Mouse (Mus musculus): ENCODE measurements around the gene Hk2. TPM values are rescaled to one million over a fixed set of nuclear protein-coding genes. Genes with fewer than 3 reads are reported as not detected.
A peak's percentile ranks its signal among the peaks of the same experiment; 100 is the strongest.

The Hk2 gene
- polyA plus RNA-seq, 1 experiment from 2014 or later: 11.8 TPM

DNA sequence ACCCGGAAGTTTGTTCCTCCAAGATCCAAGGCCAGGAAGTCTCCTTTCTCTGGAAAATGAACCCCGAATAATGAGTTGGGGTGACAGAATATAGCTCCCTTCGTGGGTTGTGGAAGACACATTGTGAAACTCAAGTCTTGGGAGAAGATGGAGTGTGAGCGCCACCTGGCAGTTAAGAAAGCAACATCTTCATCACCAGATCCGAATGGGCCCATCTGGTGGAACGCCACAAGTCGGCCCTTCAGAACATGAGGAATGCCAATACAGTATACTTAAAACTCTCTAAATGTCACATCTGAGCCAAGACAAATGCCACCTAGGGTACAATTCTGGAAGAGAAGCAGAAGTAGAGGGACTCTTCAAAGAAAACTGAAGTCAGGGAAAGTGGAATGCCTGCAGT is 38.9 kb downstream of the Hk2 start:
- no peak overlapping the region for H3K27ac ChIP-seq
- no peak overlapping the region for H3K4me3 ChIP-seq
- WGBS: 86% methylated on average over 7 of the region's 7 CpGs
- H3K9me3 ChIP-seq (replicated peaks): no peaks in the 10 kb centered on the region
- no peaks in the 10 kb centered on the region for H3K4me1 ChIP-seq
- H3K9ac ChIP-seq: no peak overlapping the region
- H3K27me3 ChIP-seq: no peaks in the 10 kb centered on the region
- no peak overlapping the region for H3K4me2 ChIP-seq (replicated peaks)
- no peak for ATAC-seq (ENCODE audit: low FRiP score)
- peaks cover 17% of the 10 kb centered on the region for H3K36me3 ChIP-seq

DNA sequence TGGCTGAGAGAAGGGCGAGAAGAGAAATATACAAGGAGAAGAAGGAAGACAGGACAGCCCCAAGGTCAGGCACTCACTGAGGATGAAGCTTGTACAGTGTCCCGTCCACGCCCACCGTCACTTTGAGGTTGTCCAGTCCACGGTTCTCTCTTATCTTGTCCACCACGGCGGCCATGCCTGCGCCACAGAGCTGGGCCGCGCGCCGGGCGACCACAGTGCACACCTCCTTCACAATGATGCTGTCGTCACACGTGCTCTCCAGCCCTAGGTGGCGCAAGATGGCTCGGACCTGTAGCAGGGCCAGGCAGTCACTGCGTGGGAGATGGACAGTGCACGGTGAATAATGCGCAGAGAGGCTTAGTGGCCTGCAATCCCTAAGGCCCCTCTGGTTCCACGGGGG is 45.6 kb downstream of the Hk2 start:
- Histone ChIP-seq H3K9ac (no peak overlapping the region), H3K4me2 (replicated peaks) (no peak overlapping the region), H3K4me3 (no peak overlapping the region), H3K27ac (no peak overlapping the region), H3K27me3 (no peaks in the 10 kb centered on the region), H3K4me1 (no peaks in the 10 kb centered on the region), H3K36me3 (peaks cover 28% of the 10 kb centered on the region; the same call in 1 of the 2 replicates), H3K9me3 (replicated peaks) (no peaks in the 10 kb centered on the region)
- 90% methylated on average over 21 of the region's 21 CpGs for WGBS
- ATAC-seq (ENCODE audit: low FRiP score): no peak

DNA sequence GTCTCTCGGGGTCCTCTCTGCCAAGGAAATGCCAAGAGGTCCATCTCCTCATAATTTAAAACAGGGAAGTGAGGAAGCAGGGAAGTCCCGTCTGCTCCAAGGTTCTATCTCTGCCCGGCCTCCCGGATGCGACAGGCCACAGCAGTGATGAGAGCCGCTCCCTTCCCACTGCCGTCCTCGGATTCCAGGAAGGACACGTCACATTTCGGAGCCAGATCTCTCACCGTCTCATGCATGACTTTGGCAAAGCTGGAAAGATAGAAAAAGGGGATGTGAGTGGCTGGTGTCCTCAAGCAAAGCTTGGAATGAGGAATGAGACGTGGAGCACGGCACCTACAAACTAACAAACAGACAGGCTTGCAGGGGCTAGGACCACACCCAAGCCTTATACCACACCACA is 47.0 kb downstream of the Hk2 start:
- peaks cover 8% of the 10 kb centered on the region for H3K4me1 ChIP-seq
- no peak for ATAC-seq (ENCODE audit: low FRiP score)
- H3K36me3 ChIP-seq: peaks cover 28% of the 10 kb centered on the region; the same call in 1 of the 2 replicates
- no peaks in the 10 kb centered on the region for H3K9me3 ChIP-seq (replicated peaks)
- H3K27ac ChIP-seq: no peak overlapping the region
- H3K4me3 ChIP-seq: no peak overlapping the region
- H3K27me3 ChIP-seq: no peaks in the 10 kb centered on the region
- no peak overlapping the region for H3K4me2 ChIP-seq (replicated peaks)
- 94% methylated on average over 13 of the region's 13 CpGs for WGBS
- no peak overlapping the region for H3K9ac ChIP-seq

DNA sequence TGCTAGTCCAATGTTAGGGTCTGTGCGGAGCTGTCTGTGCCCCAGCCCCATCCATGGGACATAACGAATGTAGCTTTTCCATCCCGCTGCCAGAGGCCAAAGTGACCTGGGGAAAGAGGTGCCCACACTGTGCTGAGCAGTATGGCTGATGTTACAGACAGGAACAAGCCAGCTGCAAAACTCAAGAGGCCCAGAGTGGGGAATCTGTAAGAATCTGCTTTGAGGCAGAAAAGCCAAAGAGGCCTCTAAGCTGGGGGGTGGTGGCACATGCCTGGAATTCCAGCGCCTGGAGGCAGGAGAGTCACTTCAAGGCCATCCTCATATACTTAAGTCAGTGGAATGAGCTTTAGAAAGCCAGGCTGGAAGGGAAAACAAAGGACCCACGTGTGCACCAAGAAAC is 50.9 kb downstream of the Hk2 start:
- Histone ChIP-seq H3K4me2 (replicated peaks) (no peak overlapping the region), H3K9ac (no peak overlapping the region), H3K9me3 (replicated peaks) (no peaks in the 10 kb centered on the region), H3K4me1 (peaks cover 8% of the 10 kb centered on the region), H3K36me3 (0 out of 2 replicates have a peak, but pooled peaks cover 13% of the 10 kb centered on the region), H3K4me3 (no peak overlapping the region), H3K27me3 (no peaks in the 10 kb centered on the region), H3K27ac (no peak overlapping the region)
- no peak for ATAC-seq (ENCODE audit: low FRiP score)
- WGBS: 46% methylated on average over 5 of the region's 5 CpGs

DNA sequence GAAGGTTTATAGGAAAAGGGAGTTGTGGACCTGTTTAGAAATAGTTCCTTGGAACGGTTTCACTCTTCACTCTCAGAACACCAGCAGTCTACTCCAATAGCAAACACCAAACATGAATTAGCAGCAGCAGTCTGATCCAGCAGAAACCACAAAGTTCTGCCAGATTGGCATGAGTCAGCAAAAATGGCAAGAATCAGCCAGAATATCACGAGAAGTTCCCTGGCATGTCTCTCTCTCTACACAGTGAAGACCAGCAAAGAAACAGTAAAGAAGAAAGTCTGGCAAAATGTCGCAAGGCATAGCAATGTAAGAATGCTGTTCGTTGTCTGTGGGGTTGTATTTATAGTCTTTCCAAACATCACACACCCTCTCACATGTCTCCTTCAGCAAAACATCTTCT is 58.1 kb downstream of the Hk2 start:
- 89% methylated on average over 4 of the region's 4 CpGs for WGBS
- H3K36me3 ChIP-seq: no peaks in the 10 kb centered on the region
- H3K9me3 ChIP-seq (replicated peaks): no peaks in the 10 kb centered on the region
- H3K9ac ChIP-seq: no peak overlapping the region
- H3K27me3 ChIP-seq: no peaks in the 10 kb centered on the region
- no peak overlapping the region for H3K27ac ChIP-seq
- H3K4me3 ChIP-seq: no peak overlapping the region
- H3K4me2 ChIP-seq (replicated peaks): no peak overlapping the region
- no peak for ATAC-seq (ENCODE audit: low FRiP score)
- no peaks in the 10 kb centered on the region for H3K4me1 ChIP-seq

DNA sequence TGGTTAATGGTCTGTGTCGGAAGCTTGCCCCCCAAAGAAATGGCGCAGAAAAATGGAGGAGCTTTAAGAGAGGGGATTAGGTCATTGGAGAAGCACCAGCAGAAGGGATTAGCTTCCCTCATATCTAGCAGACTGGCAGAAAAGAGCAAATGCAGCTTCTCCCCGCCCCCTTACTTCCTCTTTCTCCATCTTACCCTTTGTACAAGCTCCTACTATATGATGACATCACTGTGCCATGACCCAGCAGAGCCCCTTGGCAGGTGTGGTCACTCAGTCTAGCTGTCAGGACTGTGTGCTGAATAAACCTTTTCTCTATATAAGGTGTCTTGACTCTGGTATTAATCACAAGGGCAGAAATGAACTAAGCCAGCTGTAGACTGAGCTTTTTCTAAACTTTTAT is 58.6 kb downstream of the Hk2 start:
- Histone ChIP-seq H3K36me3 (no peaks in the 10 kb centered on the region), H3K4me3 (no peak overlapping the region), H3K4me1 (no peaks in the 10 kb centered on the region), H3K9me3 (replicated peaks) (no peaks in the 10 kb centered on the region), H3K9ac (no peak overlapping the region), H3K27me3 (no peaks in the 10 kb centered on the region), H3K4me2 (replicated peaks) (no peak overlapping the region), H3K27ac (no peak overlapping the region)
- no peak for ATAC-seq (ENCODE audit: low FRiP score)
- WGBS: 90% methylated on average over 3 of the region's 3 CpGs

DNA sequence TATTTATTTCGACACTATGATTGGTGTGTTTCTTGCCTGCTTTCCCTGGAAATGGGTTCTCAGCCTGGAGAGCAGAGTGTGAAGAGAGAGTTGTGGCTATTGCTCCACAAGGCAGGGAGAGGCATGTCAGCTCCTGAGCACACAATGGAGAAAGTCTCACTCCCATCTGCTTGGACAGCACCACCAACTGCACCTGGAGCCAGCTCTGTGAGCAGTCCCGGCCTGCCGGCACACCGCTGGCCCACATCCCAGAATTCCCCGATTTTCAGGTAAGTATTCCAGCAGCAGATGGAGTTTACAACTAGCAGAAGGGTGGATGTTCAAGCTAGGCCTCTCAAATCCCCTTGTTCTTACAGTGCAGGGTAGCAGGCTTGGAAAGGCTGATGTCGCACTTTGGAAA is 59.0 kb downstream of the Hk2 start:
- no peaks in the 10 kb centered on the region for H3K4me1 ChIP-seq
- H3K9ac ChIP-seq: no peak overlapping the region
- no peak overlapping the region for H3K4me2 ChIP-seq (replicated peaks)
- no peak for ATAC-seq (ENCODE audit: low FRiP score)
- no peak overlapping the region for H3K27ac ChIP-seq
- H3K4me3 ChIP-seq: no peak overlapping the region
- WGBS: 90% methylated on average over 6 of the region's 6 CpGs
- H3K9me3 ChIP-seq (replicated peaks): no peaks in the 10 kb centered on the region
- no peaks in the 10 kb centered on the region for H3K36me3 ChIP-seq
- no peaks in the 10 kb centered on the region for H3K27me3 ChIP-seq

DNA sequence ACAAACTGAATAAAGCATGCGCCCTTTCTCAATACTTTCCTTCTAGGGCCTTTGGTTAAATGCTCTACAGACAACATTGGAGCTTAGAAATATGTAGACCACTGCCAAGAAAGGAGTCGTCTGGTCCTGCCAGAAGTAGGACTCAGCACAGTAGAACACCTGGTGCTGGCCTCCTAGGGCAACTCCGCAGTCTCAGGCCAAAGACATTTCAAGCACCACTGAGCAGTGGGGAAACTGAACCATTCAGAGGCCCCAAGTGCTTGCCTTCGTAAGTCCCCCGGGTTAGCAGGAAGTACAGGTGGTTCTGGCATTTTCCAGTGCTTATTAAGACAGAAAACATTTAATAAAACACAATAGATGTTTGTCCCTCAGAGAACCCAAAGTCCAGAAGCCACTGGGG is 59.4 kb downstream of the Hk2 start:
- no peak overlapping the region for H3K27ac ChIP-seq
- H3K27me3 ChIP-seq: no peaks in the 10 kb centered on the region
- no peaks in the 10 kb centered on the region for H3K9me3 ChIP-seq (replicated peaks)
- H3K9ac ChIP-seq: no peak overlapping the region
- no peak overlapping the region for H3K4me2 ChIP-seq (replicated peaks)
- WGBS: 87% methylated on average over 5 of the region's 5 CpGs
- no peaks in the 10 kb centered on the region for H3K36me3 ChIP-seq
- ATAC-seq (ENCODE audit: low FRiP score): no peak
- no peaks in the 10 kb centered on the region for H3K4me1 ChIP-seq
- H3K4me3 ChIP-seq: no peak overlapping the region

DNA sequence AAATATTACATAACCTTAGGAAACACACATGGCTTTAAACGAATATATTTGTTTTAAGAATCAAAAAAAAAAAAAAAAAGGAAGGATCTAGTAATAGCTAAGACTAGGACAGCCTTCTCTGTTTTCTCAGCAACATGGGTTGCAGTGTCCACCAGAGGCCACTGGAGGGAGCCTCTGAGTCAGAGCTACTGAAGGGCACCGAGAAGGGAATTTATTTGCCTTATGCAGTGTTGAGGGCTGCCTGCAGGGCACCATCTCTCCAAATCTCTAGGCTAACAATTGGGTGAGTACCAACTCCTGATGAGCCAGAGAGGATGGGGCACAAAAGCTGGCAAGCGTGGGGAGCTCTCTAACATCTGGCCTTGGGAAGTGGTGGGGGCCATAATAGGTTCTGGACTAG is 60.0 kb downstream of the Hk2 start:
- Histone ChIP-seq H3K27ac (no peak overlapping the region), H3K4me2 (replicated peaks) (no peak overlapping the region), H3K27me3 (no peaks in the 10 kb centered on the region), H3K4me3 (no peak overlapping the region), H3K9ac (no peak overlapping the region), H3K4me1 (no peaks in the 10 kb centered on the region), H3K9me3 (replicated peaks) (no peaks in the 10 kb centered on the region), H3K36me3 (no peaks in the 10 kb centered on the region)
- ATAC-seq (ENCODE audit: low FRiP score): 0 out of 2 replicates have a peak, but pooled peaks have one; percentile 58
- WGBS: 16% methylated on average over 3 of the region's 3 CpGs

DNA sequence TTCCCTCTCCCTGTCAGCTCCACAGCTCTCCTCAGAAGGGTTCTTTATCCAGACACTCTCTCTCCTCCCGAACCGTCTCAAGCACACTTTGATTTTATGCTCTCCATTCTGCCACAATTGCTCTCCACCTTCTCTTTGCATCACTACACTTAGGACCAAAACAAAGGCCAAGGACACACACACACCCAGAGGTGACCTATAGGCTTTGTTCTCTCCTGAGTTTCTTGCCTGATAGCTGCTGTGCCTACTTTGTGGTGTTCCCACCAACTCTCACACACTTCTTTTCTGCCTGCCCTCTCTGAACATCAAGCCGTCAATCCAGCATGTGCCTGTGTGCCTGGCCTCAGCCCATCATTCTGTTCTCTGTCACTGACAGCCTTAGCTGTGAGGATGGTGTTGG is 66.5 kb downstream of the Hk2 start:
- H3K27ac ChIP-seq: no peak overlapping the region
- no peak overlapping the region for H3K9ac ChIP-seq
- H3K4me2 ChIP-seq (replicated peaks): no peak overlapping the region
- 80% methylated on average over 3 of the region's 3 CpGs for WGBS
- H3K36me3 ChIP-seq: no peaks in the 10 kb centered on the region
- no peak overlapping the region for H3K4me3 ChIP-seq
- H3K9me3 ChIP-seq (replicated peaks): no peaks in the 10 kb centered on the region
- no peaks in the 10 kb centered on the region for H3K27me3 ChIP-seq
- no peaks in the 10 kb centered on the region for H3K4me1 ChIP-seq
- ATAC-seq (ENCODE audit: low FRiP score): no peak

DNA sequence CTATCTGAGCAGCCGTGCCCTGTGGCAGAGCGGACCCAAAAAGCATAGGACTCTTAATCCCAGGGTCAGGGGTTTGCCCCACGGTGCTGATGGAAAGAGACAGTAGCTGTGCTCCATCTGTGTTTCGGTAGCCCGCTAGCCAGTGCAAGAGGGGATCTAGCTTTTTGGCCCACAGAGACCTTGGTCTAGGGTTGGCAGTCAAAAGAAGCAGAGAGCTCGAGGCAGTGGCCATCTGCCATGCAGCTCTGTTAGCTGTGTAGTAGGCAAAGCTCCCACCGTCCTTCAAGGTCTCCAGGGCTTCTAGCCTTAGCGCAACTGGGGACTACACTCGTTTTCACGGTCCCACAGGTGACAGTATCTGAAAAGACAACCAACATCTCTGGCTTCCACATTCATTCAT is 67.0 kb downstream of the Hk2 start:
- Histone ChIP-seq H3K4me3 (no peak overlapping the region), H3K27me3 (no peaks in the 10 kb centered on the region)
- 92% methylated on average over 10 of the region's 10 CpGs for WGBS

DNA sequence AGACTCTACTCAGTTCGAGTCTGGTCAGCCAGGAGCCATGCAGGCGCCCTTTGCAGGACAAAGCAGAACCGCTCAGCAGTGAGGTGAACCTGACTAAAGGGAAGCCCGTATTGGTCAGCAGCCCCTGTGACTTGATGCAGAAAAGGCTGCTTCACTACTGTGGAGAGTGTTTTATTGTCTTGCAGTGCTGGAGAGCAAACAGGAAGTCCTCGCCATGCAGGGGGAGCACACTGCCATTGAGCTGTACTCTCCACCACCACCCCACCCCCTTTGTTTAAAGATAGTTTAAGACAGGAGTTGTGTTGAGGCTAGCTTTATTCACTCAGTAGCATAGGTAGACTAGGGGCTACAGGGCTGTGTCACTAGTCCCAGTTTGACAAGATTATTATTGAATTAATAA is 69.0 kb downstream of the Hk2 start, which contains the start of gene Pole4:
Gene Pole4, minus strand, starts transcription at position 145 of the 400 bp plus-strand sequence.
- Histone ChIP-seq H3K4me2 (replicated peaks) (no peak within 1 kb of the TSS), H3K27ac (no peak within 1 kb of the TSS), H3K9me3 (replicated peaks) (no peaks in the 10 kb centered on the region), H3K4me3 (no peak within 1 kb of the TSS), H3K27me3 (no peaks in the 10 kb centered on the region), H3K36me3 (no peaks in the 10 kb centered on the region), H3K4me1 (0 out of 2 replicates have a peak, but pooled peaks cover under 1% of the 10 kb centered on the region), H3K9ac (no peak within 1 kb of the TSS)
- WGBS: 83% methylated on average over 5 of the region's 5 CpGs
- no peak for ATAC-seq (ENCODE audit: low FRiP score)

More for the DNA sequence above, 67.0 kb downstream of the Hk2 start:
- H3K9ac ChIP-seq: no peak overlapping the region
- no peaks in the 10 kb centered on the region for H3K36me3 ChIP-seq
- no peaks in the 10 kb centered on the region for H3K9me3 ChIP-seq (replicated peaks)
- no peak for ATAC-seq (ENCODE audit: low FRiP score)
- no peak overlapping the region for H3K27ac ChIP-seq
- H3K4me1 ChIP-seq: no peaks in the 10 kb centered on the region
- no peak overlapping the region for H3K4me2 ChIP-seq (replicated peaks)

DNA sequence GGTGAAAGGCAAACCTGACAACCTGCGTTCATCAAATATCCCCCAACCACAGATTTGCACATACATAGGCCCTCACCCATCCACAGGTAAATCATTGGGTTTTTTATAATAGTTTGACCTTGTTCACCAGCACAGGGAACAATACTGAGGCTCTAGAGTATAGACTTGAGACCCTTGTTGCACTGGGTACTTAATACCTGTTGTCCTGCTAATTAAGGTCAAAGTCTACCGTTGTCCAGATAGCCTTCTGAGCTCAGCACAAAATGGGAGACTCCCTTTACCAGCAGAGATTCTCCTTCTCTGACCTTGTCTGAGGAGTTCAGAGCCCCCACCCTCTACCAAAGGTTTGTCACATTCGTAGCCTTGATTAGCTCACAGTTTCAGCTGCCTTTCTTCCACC is 70.5 kb downstream of the Hk2 start:
- Histone ChIP-seq H3K27me3 (no peaks in the 10 kb centered on the region), H3K9me3 (replicated peaks) (no peaks in the 10 kb centered on the region), H3K4me1 (0 out of 2 replicates have a peak, but pooled peaks cover 7% of the 10 kb centered on the region), H3K4me2 (replicated peaks) (no peak overlapping the region), H3K9ac (no peak overlapping the region), H3K4me3 (no peak overlapping the region), H3K27ac (no peak overlapping the region), H3K36me3 (no peaks in the 10 kb centered on the region)
- WGBS: 89% methylated on average over 3 of the region's 3 CpGs
- no peak for ATAC-seq (ENCODE audit: low FRiP score)

Measured in hindbrain, embryonic 12.5 days (tissue).